9 mouse cellular contexts compared by ENCODE assay signal in the genomic region with DNA sequence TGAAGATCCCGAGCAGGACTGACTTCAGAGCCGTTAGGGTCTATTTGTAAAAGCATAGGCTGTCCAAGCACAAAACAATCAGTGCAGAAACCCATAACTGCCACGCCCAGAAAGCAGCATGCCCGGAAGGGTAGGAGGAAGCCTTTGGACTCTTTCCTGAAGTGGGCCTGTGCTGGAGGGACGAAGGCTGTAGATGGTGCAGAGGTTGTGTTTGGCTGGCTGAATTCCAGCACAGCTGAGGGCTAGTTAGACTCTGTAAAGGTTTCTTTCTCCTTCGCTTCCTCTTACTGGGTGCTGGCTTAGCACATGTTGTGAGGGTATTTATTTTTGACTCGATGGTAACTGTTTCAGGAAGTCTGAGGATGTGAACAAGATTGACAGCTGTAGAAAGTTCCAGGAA.
DNase-seq lines count a peak whose midpoint lies in the region; ATAC-seq and TF ChIP-seq lines count a peak whose summit lies in the region.
"Had no signal": no experiment of that assay in that cellular context is flagged by ENCODE, and none has a peak within 500 bp of the region (broad histone marks: within the 10 kb centered on the region; RNA-seq: fewer than 3 reads in every experiment).

No protein-coding gene starts in this region.

- TF ChIP-seq CTCF in bone marrow, adult 2 months (IDR thresholded peaks at IDR 0.05; ENCODE audit: control insufficient read depth, insufficient read depth, low read length), result no peak
- no peak for TF ChIP-seq CTCF in lung, postnatal 0 days (IDR thresholded peaks at IDR 0.05)

- intact Hi-C loops in heart, postnatal 14 days (cut with DNase I), result no loop called here

- H3K9me3 ChIP-seq in hindbrain, embryonic 15.5 days, result no peaks in the 10 kb centered on the region
- 0 out of 2 replicates have a peak, but pooled peaks cover 2% of the 10 kb centered on the region for H3K9me3 ChIP-seq in hindbrain, embryonic 14.5 days (ENCODE audit: control insufficient read depth, low read length)
- no peaks in the 10 kb centered on the region for H3K9me3 ChIP-seq in lung, postnatal 0 days (ENCODE audit: low read length)
- H3K9me3 ChIP-seq in forebrain, embryonic 11.5 days (ENCODE audit: control insufficient read depth, low read length), result no peaks in the 10 kb centered on the region

- ATAC-seq in hindbrain, embryonic 15.5 days (ENCODE audit: low FRiP score, low read depth), result 0 out of 2 replicates have a peak, but pooled peaks have one; percentile 8
- no peak for ATAC-seq in hindbrain, embryonic 14.5 days (ENCODE audit: low FRiP score)
- peak; percentile 65 for ATAC-seq in lung, postnatal 0 days
- ATAC-seq in forebrain, embryonic 11.5 days (replicated peaks; ENCODE audit: low FRiP score), result no peak

- no peak for TF ChIP-seq POLR2A in bone marrow, adult 2 months (IDR thresholded peaks at IDR 0.05; ENCODE audit: borderline replicate concordance, control insufficient read depth, low read depth, low read length)

- H3K27ac ChIP-seq in hindbrain, embryonic 15.5 days (replicated peaks), result no peak overlapping the region
- H3K27ac ChIP-seq in hindbrain, embryonic 14.5 days, result no peak overlapping the region
- peak overlapping the region; percentile 61 for H3K27ac ChIP-seq in bone marrow, adult 2 months (ENCODE audit: control insufficient read depth, insufficient read depth, low read depth, low read length, poor library complexity)
- no peak overlapping the region for H3K27ac ChIP-seq in lung, postnatal 0 days (ENCODE audit: low read length)
- no peak overlapping the region for H3K27ac ChIP-seq in forebrain, embryonic 11.5 days (ENCODE audit: low read depth, low read length)
- H3K27ac ChIP-seq: liver, embryonic 14.5 days had no signal

- no peaks in the 10 kb centered on the region for H3K27me3 ChIP-seq in hindbrain, embryonic 15.5 days
- no peaks in the 10 kb centered on the region for H3K27me3 ChIP-seq in hindbrain, embryonic 14.5 days (ENCODE audit: control insufficient read depth, insufficient read depth, low read length)
- H3K27me3 ChIP-seq in lung, postnatal 0 days (replicated peaks; ENCODE audit: insufficient read depth, low read length), result no peaks in the 10 kb centered on the region
- no peaks in the 10 kb centered on the region for H3K27me3 ChIP-seq in forebrain, embryonic 11.5 days (ENCODE audit: control insufficient read depth, insufficient read depth, low read length)

- no peak overlapping the region for H3K9ac ChIP-seq in hindbrain, embryonic 15.5 days
- no peak overlapping the region for H3K9ac ChIP-seq in hindbrain, embryonic 14.5 days
- no peak overlapping the region for H3K9ac ChIP-seq in lung, postnatal 0 days (replicated peaks; ENCODE audit: low read depth)
- no peak overlapping the region for H3K9ac ChIP-seq in forebrain, embryonic 11.5 days (ENCODE audit: low read length)
- H3K9ac ChIP-seq: liver, embryonic 14.5 days had no signal

- no peak overlapping the region for H3K4me3 ChIP-seq in hindbrain, embryonic 15.5 days
- H3K4me3 ChIP-seq in hindbrain, embryonic 14.5 days (replicated peaks; ENCODE audit: low read length), result no peak overlapping the region
- no peak overlapping the region for H3K4me3 ChIP-seq in bone marrow, adult 2 months (replicated peaks; ENCODE audit: control insufficient read depth, low read depth, low read length)
- no peak overlapping the region for H3K4me3 ChIP-seq in lung, postnatal 0 days (ENCODE audit: low read depth, low read length)
- no peak overlapping the region for H3K4me3 ChIP-seq in forebrain, embryonic 11.5 days (ENCODE audit: low read depth, low read length)

- H3K4me1 ChIP-seq in hindbrain, embryonic 15.5 days (replicated peaks), result no peaks in the 10 kb centered on the region
- H3K4me1 ChIP-seq in hindbrain, embryonic 14.5 days (replicated peaks; ENCODE audit: control insufficient read depth, insufficient read depth, low read length), result no peaks in the 10 kb centered on the region
- H3K4me1 ChIP-seq in bone marrow, adult 2 months (ENCODE audit: control insufficient read depth, insufficient read depth, low read length), result peaks cover 3% of the 10 kb centered on the region
- H3K4me1 ChIP-seq in lung, postnatal 0 days (ENCODE audit: insufficient read depth, low read depth, low read length), result no peaks in the 10 kb centered on the region
- H3K4me1 ChIP-seq in forebrain, embryonic 11.5 days (replicated peaks; ENCODE audit: control insufficient read depth, insufficient read depth, low read length), result no peaks in the 10 kb centered on the region

- WGBS in hindbrain, embryonic 15.5 days, result 73% methylated on average over 7 of the region's 7 CpGs
- 79% methylated on average over 7 of the region's 7 CpGs for WGBS in hindbrain, embryonic 14.5 days
- 7% methylated on average over 7 of the region's 7 CpGs for WGBS in bone marrow, adult 2 months
- 19% methylated on average over 7 of the region's 7 CpGs for WGBS in lung, postnatal 0 days
- WGBS in forebrain, embryonic 11.5 days, result 77% methylated on average over 7 of the region's 7 CpGs

- no peak for TF ChIP-seq EP300 in lung, postnatal 0 days (IDR thresholded peaks at IDR 0.05)

- H3K4me2 ChIP-seq in hindbrain, embryonic 15.5 days, result no peak overlapping the region
- H3K4me2 ChIP-seq in hindbrain, embryonic 14.5 days (replicated peaks), result no peak overlapping the region
- H3K4me2 ChIP-seq in lung, postnatal 0 days (replicated peaks; ENCODE audit: low read depth, low read length), result no peak overlapping the region
- no peak overlapping the region for H3K4me2 ChIP-seq in forebrain, embryonic 11.5 days (ENCODE audit: low read depth, low read length, severe bottlenecking)

- H3K36me3 ChIP-seq in hindbrain, embryonic 15.5 days, result no peaks in the 10 kb centered on the region
- H3K36me3 ChIP-seq in hindbrain, embryonic 14.5 days (replicated peaks; ENCODE audit: control insufficient read depth, insufficient read depth), result no peaks in the 10 kb centered on the region
- H3K36me3 ChIP-seq in lung, postnatal 0 days (ENCODE audit: insufficient read depth, low read length), result no peaks in the 10 kb centered on the region
- no peaks in the 10 kb centered on the region for H3K36me3 ChIP-seq in forebrain, embryonic 11.5 days (ENCODE audit: control insufficient read depth, insufficient read depth, low read length)

- DNase-seq in hindbrain, embryonic 14.5 days (ENCODE audit: low spot score), result no peak
- peak; percentile 47 to 48 for DNase-seq in heart, postnatal 14 days
- DNase-seq in lung, postnatal 0 days (ENCODE audit: low spot score), result peak; percentile 54
- DNase-seq in adrenal gland, postnatal 4 days (ENCODE audit: low spot score in 2 of 2), result no peak
- no peak for DNase-seq in forebrain, embryonic 11.5 days (ENCODE audit: low spot score)
- DNase-seq in adrenal gland, adult 2 months, result no peak

Comparison
In these comparisons a context has a peak if more than half of its experiments do, and no peak if none do; other contexts are left out.
1. ATAC-seq: peak in hindbrain, embryonic 15.5 days (single experiment) and lung, postnatal 0 days (single experiment); none in hindbrain, embryonic 14.5 days (single experiment) and forebrain, embryonic 11.5 days (single experiment).
2. DNase-seq: peak in heart, postnatal 14 days (2 of 2) and lung, postnatal 0 days (single experiment); none in hindbrain, embryonic 14.5 days (single experiment), adrenal gland, postnatal 4 days (0 of 2), forebrain, embryonic 11.5 days (single experiment) and adrenal gland, adult 2 months (single experiment).